Mouse (Mus musculus) embryonic facial prominence, embryonic 14.5 days (tissue): ENCODE data around the gene Pkd1l1. TPM values are rescaled to one million over a fixed set of nuclear protein-coding genes. Genes with fewer than 3 reads are reported as not detected.
A peak's percentile ranks its signal among the peaks of the same experiment; 100 is the strongest.

ENCODE experiments used
- ATAC-seq: fragments of 200-750 bp; cut with Nextera tagmentation; 2 replicates; pipeline ENCODE4 v1.8.0; 2017; ENCODE audit warnings: low read depth, moderate number of reproducible peaks, moderate TSS enrichment
- DNase-seq: peaks from one replicate; pipeline ENCODE4 v3.0.0-alpha.2; 2015; ENCODE audit warnings: low spot score
- H3K27ac ChIP-seq: fragments of 300-500 bp; sonication (generic); replicated peaks from 2 replicates; pipeline ENCODE4 v1.5.1; 2014; ENCODE audit warnings: low read depth, mild to moderate bottlenecking, low read length, moderate library complexity
- H3K27me3 ChIP-seq: fragments of 300-500 bp; sonication (generic); replicated peaks from 2 replicates; pipeline ENCODE4 v1.6.1; 2014; ENCODE audit warnings: low read length; ENCODE audit not compliant: control insufficient read depth, insufficient read depth
- H3K36me3 ChIP-seq: fragments of 300-500 bp; sonication (generic); 2 replicates; pipeline ENCODE4 v1.6.1; 2014; ENCODE audit warnings: low read length, mixed read lengths; ENCODE audit not compliant: control insufficient read depth, insufficient read depth
- H3K4me1 ChIP-seq: fragments of 300-500 bp; sonication (generic); 2 replicates; pipeline ENCODE4 v1.6.1; 2014; ENCODE audit warnings: antibody characterized with exemption, low read length; ENCODE audit not compliant: control insufficient read depth, insufficient read depth
- H3K4me2 ChIP-seq: fragments of 300-500 bp; sonication (generic); 2 replicates; pipeline ENCODE4 v1.6.1; 2014; ENCODE audit warnings: low read depth, mild to moderate bottlenecking, low read length, moderate library complexity, mixed read lengths
- H3K4me3 ChIP-seq: fragments of 300-500 bp; sonication (generic); 2 replicates; pipeline ENCODE4 v1.5.1; 2014; ENCODE audit warnings: low read depth, mild to moderate bottlenecking, low read length
- H3K9ac ChIP-seq: fragments of 300-500 bp; sonication (generic); 2 replicates; pipeline ENCODE4 v1.6.1; 2014; ENCODE audit warnings: low read depth, mild to moderate bottlenecking, low read length, moderate library complexity, mixed read lengths
- H3K9me3 ChIP-seq: fragments of 300-500 bp; sonication (generic); 2 replicates; pipeline ENCODE4 v1.6.1; 2016; ENCODE audit warnings: low read length; ENCODE audit not compliant: control insufficient read depth
- WGBS: fragments of 180-500 bp; shearing (Covaris S2); extraction: QIAGEN DNeasy Blood & Tissue Kit; methylation state at CpG from one replicate; pipeline ENCODE4 v1.1.7; 2014; 5-methylcytosine and 5-hydroxymethylcytosine counted together
- polyA plus RNA-seq: library from polyadenylated mRNA; unstranded; fragments of >200 nt; fragmentation: Nextera tagmentation; extraction: Ambion mirVana; gene quantifications from 2 replicates; pipeline ENCODE4 v1.2.1, GENCODE M21; 2014

Pkd1l1 gene
- polyA plus RNA-seq, 1 experiment from 2014 or later: 0.01 TPM

- no peak for ATAC-seq
- Histone ChIP-seq H3K9me3 (no peaks in the 10 kb centered on the region), H3K4me2 (no peak overlapping the region), H3K4me1 (no peaks in the 10 kb centered on the region), H3K4me3 (no peak overlapping the region), H3K27me3 (no peaks in the 10 kb centered on the region), H3K27ac (no peak overlapping the region), H3K9ac (no peak overlapping the region), H3K36me3 (no peaks in the 10 kb centered on the region)
- no peak for DNase-seq
- WGBS: 77% methylated on average over 5 of the region's 5 CpGs
These were observed 146.5 kb downstream of the Pkd1l1 start for GRCm38 (mm10) chr11:8826609-8827008.

DNA sequence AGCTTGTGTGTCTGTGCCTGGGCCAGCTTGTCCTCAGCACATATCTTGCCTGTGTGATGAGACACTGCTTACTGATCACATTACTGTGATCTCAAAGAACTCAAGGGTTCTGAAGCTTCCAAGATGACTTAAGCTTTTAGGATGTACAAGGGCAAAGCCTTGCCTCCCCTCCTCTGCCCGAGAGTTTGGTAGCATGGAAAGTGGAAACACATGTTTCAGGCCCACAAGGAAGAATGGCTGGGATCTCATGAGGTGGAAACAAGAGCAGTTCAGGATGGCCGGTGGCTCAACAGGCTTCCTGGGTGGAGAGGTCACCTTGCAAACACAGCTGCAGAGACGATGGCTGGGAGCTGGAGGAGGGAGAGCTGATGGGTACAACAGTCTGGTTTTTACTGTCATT lies 147.0 kb downstream of the Pkd1l1 start:
- Histone ChIP-seq H3K4me2 (no peak overlapping the region), H3K9ac (no peak overlapping the region), H3K27me3 (no peaks in the 10 kb centered on the region), H3K4me1 (no peaks in the 10 kb centered on the region), H3K4me3 (no peak overlapping the region), H3K27ac (no peak overlapping the region), H3K9me3 (no peaks in the 10 kb centered on the region), H3K36me3 (no peaks in the 10 kb centered on the region)
- ATAC-seq: no peak
- no peak for DNase-seq
- 25% methylated on average over 3 of the region's 3 CpGs for WGBS

DNA sequence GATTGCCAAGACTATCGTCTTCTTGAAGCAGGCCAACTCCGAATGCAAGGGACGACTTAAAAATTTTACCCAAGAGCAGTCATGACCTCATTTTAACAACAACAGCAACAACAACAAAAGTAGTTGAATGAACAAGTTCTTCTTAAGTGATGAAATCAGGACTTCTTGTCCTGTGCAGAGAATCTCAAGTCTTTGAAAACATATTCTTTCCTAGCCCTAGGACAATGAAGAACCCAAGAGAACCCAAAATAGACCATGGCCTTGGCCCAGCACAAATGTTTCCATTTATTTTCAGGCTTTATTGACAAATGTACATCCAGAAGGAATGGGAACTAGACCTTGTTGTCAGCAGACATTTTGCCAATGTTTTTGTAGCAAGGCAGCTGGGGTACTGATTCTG lies 147.7 kb downstream of the Pkd1l1 start:
- 79% methylated on average over 3 of the region's 3 CpGs for WGBS
- H3K9ac ChIP-seq: no peak overlapping the region
- ATAC-seq (no peak), DNase-seq (no peak)
- H3K27ac ChIP-seq: no peak overlapping the region
- no peaks in the 10 kb centered on the region for H3K4me1 ChIP-seq
- no peak overlapping the region for H3K4me2 ChIP-seq
- no peaks in the 10 kb centered on the region for H3K27me3 ChIP-seq
- no peaks in the 10 kb centered on the region for H3K9me3 ChIP-seq
- no peak overlapping the region for H3K4me3 ChIP-seq
- no peaks in the 10 kb centered on the region for H3K36me3 ChIP-seq

- WGBS: 80% methylated on average over 4 of the region's 4 CpGs
- no peak for DNase-seq
- H3K27me3 ChIP-seq: no peaks in the 10 kb centered on the region
- ATAC-seq: no peak
- no peak overlapping the region for H3K27ac ChIP-seq
- no peak overlapping the region for H3K4me2 ChIP-seq
- H3K9ac ChIP-seq: no peak overlapping the region
- H3K4me3 ChIP-seq: no peak overlapping the region
- no peaks in the 10 kb centered on the region for H3K9me3 ChIP-seq
- no peaks in the 10 kb centered on the region for H3K36me3 ChIP-seq
- H3K4me1 ChIP-seq: no peaks in the 10 kb centered on the region
These were observed 151.7 kb downstream of the Pkd1l1 start for GRCm38 (mm10) chr11:8821403-8821802.

GRCm38 (mm10) chr11:8817376-8817775 lies 155.7 kb downstream of the Pkd1l1 start:
- Histone ChIP-seq H3K27me3 (no peaks in the 10 kb centered on the region), H3K9ac (no peak overlapping the region), H3K36me3 (no peaks in the 10 kb centered on the region), H3K9me3 (no peaks in the 10 kb centered on the region), H3K4me1 (no peaks in the 10 kb centered on the region), H3K4me2 (no peak overlapping the region), H3K27ac (no peak overlapping the region), H3K4me3 (no peak overlapping the region)
- ATAC-seq (no peak), DNase-seq (no peak)
- 37% methylated on average over 3 of the region's 3 CpGs for WGBS

- peak; percentile 33; the same call in 1 of the 2 replicates for ATAC-seq
- Histone ChIP-seq H3K27me3 (no peaks in the 10 kb centered on the region), H3K9ac (no peak overlapping the region), H3K36me3 (no peaks in the 10 kb centered on the region), H3K4me3 (no peak overlapping the region), H3K4me2 (no peak overlapping the region), H3K27ac (no peak overlapping the region), H3K4me1 (no peaks in the 10 kb centered on the region), H3K9me3 (no peaks in the 10 kb centered on the region)
- DNase-seq: peak; percentile 50
- 36% methylated on average over 4 of the region's 4 CpGs for WGBS
These were observed 158.8 kb downstream of the Pkd1l1 start for GRCm38 (mm10) chr11:8814097-8814790.

- no peak for DNase-seq
- H3K36me3 ChIP-seq: no peaks in the 10 kb centered on the region
- H3K9ac ChIP-seq: no peak overlapping the region
- H3K9me3 ChIP-seq: no peaks in the 10 kb centered on the region
- no peaks in the 10 kb centered on the region for H3K4me1 ChIP-seq
- no peaks in the 10 kb centered on the region for H3K27me3 ChIP-seq
- ATAC-seq: peak; percentile 60; the same call in 1 of the 2 replicates
- 17% methylated on average over 5 of the region's 5 CpGs for WGBS
- no peak overlapping the region for H3K4me3 ChIP-seq
- H3K27ac ChIP-seq: no peak overlapping the region
- H3K4me2 ChIP-seq: no peak overlapping the region
These were observed 161.5 kb downstream of the Pkd1l1 start for GRCm38 (mm10) chr11:8811506-8812100.

DNA sequence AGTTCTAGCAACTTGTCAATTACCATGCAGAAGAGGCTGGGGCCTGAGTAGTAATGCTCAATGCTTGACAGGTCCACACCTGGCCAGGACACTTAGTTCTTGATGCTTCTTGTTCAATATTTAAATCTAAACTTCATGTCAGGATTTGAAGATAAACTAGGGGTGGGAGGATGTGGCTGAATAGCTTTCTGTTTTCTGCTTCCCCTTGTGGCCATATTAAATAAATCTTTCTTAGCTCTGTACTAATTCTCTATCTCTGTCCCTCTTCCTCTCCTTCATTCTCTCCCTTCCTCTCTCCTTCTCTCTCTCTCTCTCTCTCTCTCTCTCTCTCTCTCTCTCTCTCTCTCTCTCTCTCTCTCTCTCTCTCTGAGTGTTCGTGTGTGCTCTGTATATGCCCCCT lies 163.4 kb downstream of the Pkd1l1 start:
- WGBS: 73% methylated on average over 1 of the region's 1 CpGs
- no peak overlapping the region for H3K27ac ChIP-seq
- DNase-seq (no peak), ATAC-seq (no peak)
- no peaks in the 10 kb centered on the region for H3K9me3 ChIP-seq
- no peak overlapping the region for H3K4me3 ChIP-seq
- H3K4me1 ChIP-seq: no peaks in the 10 kb centered on the region
- H3K36me3 ChIP-seq: no peaks in the 10 kb centered on the region
- H3K9ac ChIP-seq: no peak overlapping the region
- H3K4me2 ChIP-seq: no peak overlapping the region
- H3K27me3 ChIP-seq: no peaks in the 10 kb centered on the region

GRCm38 (mm10) chr11:8807009-8807408 lies 166.1 kb downstream of the Pkd1l1 start:
- Histone ChIP-seq H3K9me3 (no peaks in the 10 kb centered on the region), H3K27ac (no peak overlapping the region), H3K4me2 (no peak overlapping the region), H3K36me3 (no peaks in the 10 kb centered on the region), H3K4me1 (no peaks in the 10 kb centered on the region), H3K4me3 (no peak overlapping the region), H3K27me3 (no peaks in the 10 kb centered on the region), H3K9ac (no peak overlapping the region)
- WGBS: 82% methylated on average over 4 of the region's 4 CpGs
- ATAC-seq (no peak), DNase-seq (no peak)
